Mouse (Mus musculus) G1E (cell line): ENCODE results near the gene Ppm1h.

Experiments
- CTCF ChIP-seq: IDR thresholded peaks from 2 replicates; pipeline ENCODE4 v1.5.1; 2012; ENCODE audit warnings: low read depth, low read length, inconsistent platforms, mixed read lengths
- GATA1 ChIP-seq: IDR thresholded peaks from 2 replicates; pipeline ENCODE4 v1.6.1; 2012; ENCODE audit warnings: borderline replicate concordance, low read length, inconsistent platforms, mixed read lengths
- POLR2AphosphoS5 ChIP-seq: IDR thresholded peaks from 2 replicates; pipeline ENCODE4 v1.6.1; 2012; ENCODE audit warnings: low read depth, low read length, inconsistent platforms; ENCODE audit not compliant: insufficient replicate concordance
- TAL1 ChIP-seq: conservative IDR thresholded peaks from 2 replicates; pipeline ENCODE4 v1.6.1; 2012; ENCODE audit warnings: low read depth, low read length, inconsistent platforms, mixed read lengths

DNA sequence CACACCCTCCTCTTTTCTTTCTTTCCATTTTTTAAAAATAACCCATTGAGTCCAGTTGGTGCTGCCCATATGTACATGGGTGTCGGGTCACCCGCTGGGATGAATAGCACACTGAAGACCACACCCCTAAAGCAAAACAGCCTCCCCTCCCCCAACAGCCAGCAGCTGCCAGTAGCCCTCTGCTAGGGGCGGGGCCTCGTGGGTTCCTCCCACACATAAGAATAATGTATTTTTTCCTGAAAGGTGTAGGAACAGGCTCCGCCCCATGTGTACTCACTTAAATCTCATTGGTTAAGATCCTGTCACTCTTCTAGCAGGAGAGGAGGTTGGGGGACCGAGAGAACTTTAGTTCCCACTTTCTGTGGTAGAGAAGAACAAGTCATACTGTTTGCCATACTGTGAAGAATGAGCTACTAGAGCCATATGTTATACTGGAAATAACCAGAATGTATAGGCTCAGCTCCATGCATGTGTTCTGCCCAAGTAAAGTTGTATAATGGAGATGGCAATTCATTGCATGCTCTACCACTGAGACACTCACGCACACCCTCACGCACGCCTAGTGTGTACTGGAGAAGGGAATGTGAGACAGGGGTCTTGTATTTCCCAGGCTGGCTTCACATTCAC lies 231.0 kb downstream of the Ppm1h start:
- TF ChIP-seq GATA1, result no peak
- no peak for TF ChIP-seq CTCF
- TF ChIP-seq TAL1, result no peak
- TF ChIP-seq POLR2AphosphoS5, result no peak
